Mouse (Mus musculus) CH12.LX (cell line): ENCODE data around the gene Arhgef18. TPM values are rescaled to one million over a fixed set of nuclear protein-coding genes. Genes with fewer than 3 reads are reported as not detected.

Experiments used
- DNase-seq: peaks from one replicate; pipeline ENCODE4 v3.0.0-alpha.2; 2013; ENCODE audit errors: extremely low read depth
- H3K27ac ChIP-seq: 2 replicates; pipeline ENCODE4 v1.5.1; 2012; ENCODE audit warnings: low read depth, mild to moderate bottlenecking, control low read depth, moderate library complexity; ENCODE audit not compliant: insufficient read depth
- H3K27me3 ChIP-seq: replicated peaks from 2 replicates; pipeline ENCODE3; 2012; ENCODE audit warnings: inconsistent platforms
- H3K36me3 ChIP-seq, 2 experiments: replicated peaks in 1 of 2; 2 replicates each; pipeline versions ENCODE3 to v1.6.1; 2012; ENCODE audit warnings: inconsistent platforms in 1 of 2, low read length in 1 of 2, mild to moderate bottlenecking in 1 of 2, mixed read lengths in 1 of 2, moderate library complexity in 1 of 2; ENCODE audit not compliant: control insufficient read depth in 1 of 2, insufficient read depth in 1 of 2
- H3K4me1 ChIP-seq, 2 experiments: 2 replicates each; pipeline ENCODE4 v1.6.1; 2012; ENCODE audit warnings: inconsistent platforms in 1 of 2, moderate library complexity in 1 of 2; ENCODE audit not compliant: insufficient read depth in 2 of 2, control insufficient read depth in 1 of 2
- H3K4me2 ChIP-seq: 2 replicates; pipeline ENCODE4 v1.6.1; 2012; ENCODE audit warnings: low read depth, mild to moderate bottlenecking, control low read depth; ENCODE audit not compliant: poor library complexity, insufficient read depth, severe bottlenecking
- H3K4me3 ChIP-seq, 3 experiments: fragments of 150-350 bp in 1 of 3; sonication (generic) in 1 of 3; replicated peaks in 1 of 3; 2 replicates each; pipeline versions ENCODE3 to v1.5.1; 2011 to 2012; ENCODE audit warnings: low read depth in 2 of 3, low read length in 2 of 3, mild to moderate bottlenecking in 2 of 3, moderate library complexity in 2 of 3, control low read depth in 1 of 3, improper control_type of control experiment in 1 of 3, inconsistent platforms in 1 of 3, mixed read lengths in 1 of 3; ENCODE audit not compliant: poor library complexity in 1 of 3
- H3K79me2 ChIP-seq: replicated peaks from 2 replicates; pipeline ENCODE4 v1.6.1; 2012; ENCODE audit warnings: mild to moderate bottlenecking, moderate library complexity; ENCODE audit not compliant: control insufficient read depth, poor library complexity, insufficient read depth, severe bottlenecking; ENCODE audit errors: extremely low read depth
- H3K9ac ChIP-seq: 2 replicates; pipeline ENCODE4 v1.6.1; 2012; ENCODE audit warnings: low read depth, mild to moderate bottlenecking, control low read depth, moderate library complexity; ENCODE audit not compliant: insufficient read depth
- H3K9me3 ChIP-seq: replicated peaks from 2 replicates; pipeline ENCODE3; 2012; ENCODE audit warnings: low read length, inconsistent platforms, mixed read lengths
- BHLHE40 ChIP-seq: IDR thresholded peaks from 2 replicates; pipeline ENCODE4 v1.6.1; 2011; ENCODE audit warnings: mild to moderate bottlenecking, low read depth, low read length, improper control_type of control experiment
- CHD1 ChIP-seq: IDR thresholded peaks from 2 replicates; pipeline ENCODE4 v1.6.1; 2012; ENCODE audit warnings: low read depth, low read length, improper control_type of control experiment, inconsistent platforms
- ELF1 ChIP-seq: IDR thresholded peaks from 2 replicates; pipeline ENCODE4 v1.6.1; 2014; ENCODE audit warnings: low read depth, mild to moderate bottlenecking, inconsistent platforms, low read length, improper control_type of control experiment
- EP300 ChIP-seq: IDR thresholded peaks from 2 replicates; pipeline ENCODE4 v1.6.1; 2011; ENCODE audit warnings: low read length, improper control_type of control experiment
- ETS1 ChIP-seq: conservative IDR thresholded peaks from 2 replicates; pipeline ENCODE4 v1.6.1; 2012; ENCODE audit warnings: low read depth, mild to moderate bottlenecking, inconsistent platforms, low read length, improper control_type of control experiment, moderate library complexity
- MEF2A ChIP-seq: IDR thresholded peaks from 2 replicates; pipeline ENCODE4 v1.6.1; 2014; ENCODE audit warnings: low read depth, mild to moderate bottlenecking, inconsistent platforms, low read length, improper control_type of control experiment, borderline replicate concordance
- MXI1 ChIP-seq: IDR thresholded peaks from 2 replicates; pipeline ENCODE4 v1.6.1; 2011; ENCODE audit warnings: mild to moderate bottlenecking, low read depth, low read length, improper control_type of control experiment
- PAX5 ChIP-seq: IDR thresholded peaks from 2 replicates; pipeline ENCODE4 v1.6.1; 2012; ENCODE audit warnings: low read length, inconsistent platforms, mixed read lengths
- POLR2AphosphoS2 ChIP-seq: IDR thresholded peaks from 2 replicates; pipeline ENCODE4 v1.6.1; 2011; ENCODE audit warnings: low read depth, low read length, improper control_type of control experiment
- RCOR1 ChIP-seq: conservative IDR thresholded peaks from 2 replicates; pipeline ENCODE4 v1.6.1; 2012; ENCODE audit warnings: low read depth, mild to moderate bottlenecking, inconsistent platforms, low read length, improper control_type of control experiment
- SMC3 ChIP-seq: IDR thresholded peaks from 2 replicates; pipeline ENCODE4 v1.6.1; 2011; ENCODE audit warnings: low read depth, low read length, improper control_type of control experiment
- UBTF ChIP-seq: IDR thresholded peaks from 2 replicates; pipeline ENCODE4 v1.6.1; 2012; ENCODE audit warnings: low read depth, mild to moderate bottlenecking, inconsistent platforms, low read length, improper control_type of control experiment, moderate library complexity
- USF2 ChIP-seq: conservative IDR thresholded peaks from 2 replicates; pipeline ENCODE4 v1.6.1; 2011; ENCODE audit warnings: low read depth, low read length, improper control_type of control experiment
- ZC3H11A ChIP-seq: IDR thresholded peaks from 2 replicates; pipeline ENCODE4 v1.6.1; 2012; ENCODE audit warnings: low read depth, mild to moderate bottlenecking, inconsistent platforms, low read length, improper control_type of control experiment
- ZKSCAN1 ChIP-seq: IDR thresholded peaks from 2 replicates; pipeline ENCODE4 v1.6.1; 2012; ENCODE audit warnings: low read depth, inconsistent platforms, low read length, improper control_type of control experiment, borderline replicate concordance
- ZNF384 ChIP-seq: IDR thresholded peaks from 2 replicates; pipeline ENCODE4 v1.6.1; 2012; ENCODE audit warnings: low read depth, low read length, improper control_type of control experiment, inconsistent platforms
- dilution Hi-C: fragments of 300-500 bp; cut with MboI; formaldehyde crosslinking; loops from 2 replicates; pipeline ENCODE4 v1.14.3; 2020; ENCODE audit warnings: low sequenced_read_pairs; ENCODE audit not compliant: extremely low pct_unique_long_range_greater_than_20kb, extremely low pct_ligation_motif_present
- in situ Hi-C: fragments of 300-500 bp; cut with MboI; formaldehyde crosslinking; loops from 3 replicates; pipeline ENCODE4 v1.14.3; 2019; ENCODE audit warnings: low sequenced_read_pairs, low pct_ligation_motif_present, low pct_unique_long_range_greater_than_20kb, mixed read lengths
- polyA plus RNA-seq: library from polyadenylated mRNA; unstranded; fragments of >175 nt; gene quantifications from 2 replicates; pipeline ENCODE4 v1.2.1, GENCODE M21; 2012; ENCODE audit warnings: low read depth; ENCODE audit not compliant: insufficient read length
- total RNA-seq, 2 experiments: library from RNA; depleted of rRNA; stranded (reverse); fragments of 300-350 nt in 1 of 2; fragments of >200 nt in 1 of 2; gene quantifications; 2 replicates each; pipeline ENCODE4 v1.2.3; 2012 to 2014

The Arhgef18 gene
- total and polyA plus RNA-seq, 3 experiments: 0.21 to 0.26 TPM; not detected in 1

DNA sequence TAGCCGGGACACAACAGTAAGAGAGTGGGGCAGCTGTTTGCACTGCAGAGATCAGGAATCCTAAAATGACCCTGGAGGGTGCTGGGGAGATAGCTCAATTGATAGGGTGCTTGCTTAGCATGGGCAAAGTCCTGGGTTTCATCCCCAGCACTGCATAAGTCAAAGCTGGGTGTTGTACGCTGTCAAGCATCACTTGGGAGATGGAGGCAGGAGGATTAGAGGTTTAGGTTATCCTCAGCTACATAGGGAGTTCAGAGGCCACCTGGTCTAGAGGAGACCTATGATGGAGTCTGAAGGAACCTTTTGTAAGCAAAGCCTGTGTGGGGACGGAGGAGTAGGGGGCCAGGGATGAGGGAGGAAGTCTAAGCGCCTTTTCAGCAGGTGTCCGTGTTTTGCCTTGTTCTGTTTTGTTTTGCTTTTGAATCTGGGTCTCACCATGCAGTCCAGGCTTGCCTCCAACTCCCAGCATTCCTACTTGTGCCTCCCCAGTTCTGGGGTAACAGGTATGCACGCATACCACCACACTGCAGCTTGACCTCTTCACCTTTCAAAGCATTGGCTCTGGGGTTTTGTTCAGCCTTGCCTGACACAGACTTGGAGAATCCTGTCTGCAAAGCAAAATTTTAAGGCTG lies 38.9 kb upstream of the Arhgef18 start:
- no peak for TF ChIP-seq ZKSCAN1
- no peak for TF ChIP-seq MEF2A
- TF ChIP-seq USF2: no peak
- no peak for TF ChIP-seq EP300
- no peak overlapping the region for H3K4me2 ChIP-seq
- no peaks in the 10 kb centered on the region for H3K9me3 ChIP-seq
- H3K4me3 ChIP-seq: no peak overlapping the region
- H3K79me2 ChIP-seq: no peaks in the 10 kb centered on the region
- dilution Hi-C loops (no loop called here), in situ Hi-C loops (loop anchor here (10.0 kb wide), 1 partner anchor 321 kb away; the partner anchor contains the start of genes Fcor and Trappc5)
- no peak for DNase-seq
- H3K27ac ChIP-seq: no peak overlapping the region
- H3K27me3 ChIP-seq: no peaks in the 10 kb centered on the region
- no peaks in the 10 kb centered on the region for H3K36me3 ChIP-seq
- H3K9ac ChIP-seq: no peak overlapping the region
- H3K4me1 ChIP-seq: peaks cover 3 to 29% of the 10 kb centered on the region in 2 experiments; a peak in 3 of 4 replicates

DNA sequence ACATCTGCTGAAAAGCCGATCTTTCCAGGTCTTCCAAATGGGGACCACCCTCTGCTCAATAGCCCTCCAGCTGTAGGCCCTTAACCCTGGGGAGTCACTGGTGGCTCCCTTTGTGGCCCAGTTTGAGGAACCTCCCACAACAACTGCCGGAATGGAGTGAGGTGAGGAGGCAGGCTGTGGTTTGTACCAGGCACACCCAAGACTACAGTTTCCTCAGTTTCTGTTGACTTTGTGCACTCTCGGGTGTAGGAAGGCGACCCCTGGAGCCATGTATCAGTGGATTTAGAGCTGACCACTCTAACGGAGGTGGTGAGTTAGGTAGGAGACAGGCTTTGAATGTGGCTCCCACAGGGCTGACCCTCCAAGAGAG lies 38.4 kb upstream of the Arhgef18 start:
- TF ChIP-seq POLR2AphosphoS2: no peak
- no peak for TF ChIP-seq MEF2A
- TF ChIP-seq BHLHE40: no peak
- no peak for TF ChIP-seq PAX5
- no peaks in the 10 kb centered on the region for H3K9me3 ChIP-seq
- in situ Hi-C loops (loop anchor here (10.0 kb wide), 1 partner anchor 320 kb away; the partner anchor contains the start of genes Fcor and Trappc5), dilution Hi-C loops (no loop called here)
- H3K27ac ChIP-seq: no peak overlapping the region
- peaks cover 3 to 29% of the 10 kb centered on the region in 2 experiments; a peak in 3 of 4 replicates for H3K4me1 ChIP-seq
- H3K4me3 ChIP-seq: no peak overlapping the region
- no peaks in the 10 kb centered on the region for H3K27me3 ChIP-seq
- H3K79me2 ChIP-seq: no peaks in the 10 kb centered on the region
- H3K36me3 ChIP-seq: no peaks in the 10 kb centered on the region
- no peak overlapping the region for H3K9ac ChIP-seq
- H3K4me2 ChIP-seq: no peak overlapping the region
- no peak for DNase-seq

DNA sequence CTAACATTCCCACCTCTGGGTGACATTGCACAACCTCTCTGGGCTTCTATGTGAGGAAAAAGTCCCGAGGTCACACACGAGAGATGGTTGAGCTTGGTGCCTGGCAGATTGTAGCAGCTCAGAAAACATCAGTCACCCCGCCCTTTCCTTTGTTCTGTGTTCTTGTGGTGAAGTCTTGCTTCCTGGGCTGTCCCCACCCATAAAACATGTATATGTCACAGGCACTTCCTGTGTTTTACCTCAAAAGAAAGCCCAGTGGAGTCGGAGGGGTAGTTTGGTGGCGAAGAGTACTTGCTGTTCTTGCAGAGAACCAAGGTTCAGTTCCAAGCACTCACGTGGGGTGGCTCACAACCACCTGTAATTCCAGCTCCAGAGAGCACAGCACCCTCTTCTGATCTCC lies 37.2 kb upstream of the Arhgef18 start:
- Histone ChIP-seq H3K9me3 (no peaks in the 10 kb centered on the region), H3K27ac (no peak overlapping the region), H3K36me3 (no peaks in the 10 kb centered on the region), H3K79me2 (no peaks in the 10 kb centered on the region), H3K4me3 (no peak overlapping the region), H3K27me3 (no peaks in the 10 kb centered on the region), H3K9ac (no peak overlapping the region), H3K4me1 (peaks cover 3 to 29% of the 10 kb centered on the region in 2 experiments; a peak in 3 of 4 replicates), H3K4me2 (no peak overlapping the region)
- dilution Hi-C loops: no loop called here
- DNase-seq: no peak
- TF ChIP-seq RCOR1: no peak
- TF ChIP-seq UBTF: no peak
- TF ChIP-seq ELF1: no peak
- TF ChIP-seq SMC3: no peak
- TF ChIP-seq ZNF384: no peak
- no peak for TF ChIP-seq MXI1
- no peak for TF ChIP-seq ZC3H11A
- no peak for TF ChIP-seq ETS1
- TF ChIP-seq CHD1: no peak
- in situ Hi-C loops: loop anchor here (10.0 kb wide), 1 partner anchor 319 kb away; the partner anchor contains the start of genes Fcor and Trappc5
